Mouse (Mus musculus) forebrain, embryonic 10.5 days (tissue): ENCODE data around the gene Iqsec1. TPM values are rescaled to one million over a fixed set of nuclear protein-coding genes. Genes with fewer than 3 reads are reported as not detected.

ENCODE experiments used
- DNase-seq: peaks from one replicate; pipeline ENCODE4 v3.0.0-alpha.2; 2017; ENCODE audit warnings: low spot score; ENCODE audit errors: extremely low spot score
- H3K27ac ChIP-seq: fragments of 300-500 bp; sonication (generic); 2 replicates; pipeline ENCODE4 v1.5.1; 2016; ENCODE audit warnings: mild to moderate bottlenecking
- H3K27me3 ChIP-seq: fragments of 300-500 bp; sonication (generic); 2 replicates; pipeline ENCODE4 v1.6.1; 2016; ENCODE audit warnings: mild to moderate bottlenecking; ENCODE audit not compliant: poor library complexity, severe bottlenecking
- H3K36me3 ChIP-seq: fragments of 300-500 bp; sonication (generic); replicated peaks from 2 replicates; pipeline ENCODE4 v1.6.1; 2016; ENCODE audit warnings: mild to moderate bottlenecking, moderate library complexity
- H3K4me1 ChIP-seq: fragments of 300-500 bp; sonication (generic); 2 replicates; pipeline ENCODE4 v1.6.1; 2016
- H3K4me3 ChIP-seq: fragments of 300-500 bp; sonication (generic); 2 replicates; pipeline ENCODE4 v1.5.1; 2016; ENCODE audit warnings: mild to moderate bottlenecking, moderate library complexity
- H3K9me3 ChIP-seq: fragments of 300-500 bp; sonication (generic); 2 replicates; pipeline ENCODE4 v1.6.1; 2016; ENCODE audit warnings: mild to moderate bottlenecking, moderate library complexity
- WGBS: fragments of 180-500 bp; shearing (Covaris S2); methylation state at CpG from one replicate; pipeline ENCODE4 v1.1.7; 2016; 5-methylcytosine and 5-hydroxymethylcytosine counted together
- polyA plus RNA-seq: library from polyadenylated mRNA; unstranded; fragments of >200 nt; fragmentation: Nextera tagmentation; extraction: Ambion mirVana; gene quantifications from 2 replicates; pipeline ENCODE4 v1.2.1, GENCODE M21; 2016

Iqsec1 gene
- polyA plus RNA-seq, 1 experiment from 2014 or later, result 8.7 TPM

GRCm38 (mm10) chr6:90698843-90699242 lies 289.6 kb downstream of the Iqsec1 start:
- no peak overlapping the region for H3K27ac ChIP-seq
- H3K36me3 ChIP-seq, result peaks cover 14% of the 10 kb centered on the region
- H3K4me3 ChIP-seq, result no peak overlapping the region
- H3K27me3 ChIP-seq, result no peaks in the 10 kb centered on the region
- 79% methylated on average over 6 of the region's 6 CpGs for WGBS
- peaks cover 45% of the 10 kb centered on the region for H3K4me1 ChIP-seq
- H3K9me3 ChIP-seq, result no peaks in the 10 kb centered on the region
- no peak for DNase-seq

- Histone ChIP-seq H3K27me3 (no peaks in the 10 kb centered on the region), H3K27ac (no peak overlapping the region), H3K4me3 (no peak overlapping the region), H3K9me3 (no peaks in the 10 kb centered on the region), H3K4me1 (peaks cover 14% of the 10 kb centered on the region), H3K36me3 (peaks cover 45% of the 10 kb centered on the region)
- WGBS, result 77% methylated on average over 1 of the region's 1 CpGs
- no peak for DNase-seq
These were observed 292.7 kb downstream of the Iqsec1 start for GRCm38 (mm10) chr6:90695754-90696153.

- 78% methylated on average over 2 of the region's 2 CpGs for WGBS
- DNase-seq, result no peak
- Histone ChIP-seq H3K4me3 (no peak overlapping the region), H3K27ac (no peak overlapping the region), H3K4me1 (no peaks in the 10 kb centered on the region), H3K36me3 (peaks cover 78% of the 10 kb centered on the region), H3K9me3 (no peaks in the 10 kb centered on the region), H3K27me3 (no peaks in the 10 kb centered on the region)
These were observed 296.1 kb downstream of the Iqsec1 start for GRCm38 (mm10) chr6:90692404-90692803.

- Histone ChIP-seq H3K36me3 (peaks cover 83% of the 10 kb centered on the region), H3K9me3 (no peaks in the 10 kb centered on the region), H3K4me3 (no peak overlapping the region), H3K27ac (no peak overlapping the region), H3K27me3 (no peaks in the 10 kb centered on the region), H3K4me1 (no peaks in the 10 kb centered on the region)
- WGBS, result 91% methylated on average over 2 of the region's 2 CpGs
- no peak for DNase-seq
These were observed 296.6 kb downstream of the Iqsec1 start for GRCm38 (mm10) chr6:90691935-90692334.

GRCm38 (mm10) chr6:90689500-90689899 lies 299.0 kb downstream of the Iqsec1 start:
- Histone ChIP-seq H3K27ac (no peak overlapping the region), H3K4me1 (peaks cover under 1% of the 10 kb centered on the region; the same call in 1 of the 2 replicates), H3K9me3 (no peaks in the 10 kb centered on the region), H3K27me3 (no peaks in the 10 kb centered on the region), H3K4me3 (no peak overlapping the region), H3K36me3 (peaks cover 88% of the 10 kb centered on the region)
- 96% methylated on average over 10 of the region's 10 CpGs for WGBS
- no peak for DNase-seq

GRCm38 (mm10) chr6:90688742-90689141 lies 299.7 kb downstream of the Iqsec1 start:
- Histone ChIP-seq H3K9me3 (no peaks in the 10 kb centered on the region), H3K36me3 (peaks cover 88% of the 10 kb centered on the region), H3K4me1 (peaks cover 5% of the 10 kb centered on the region), H3K27ac (no peak overlapping the region), H3K27me3 (no peaks in the 10 kb centered on the region), H3K4me3 (no peak overlapping the region)
- 85% methylated on average over 3 of the region's 3 CpGs for WGBS
- DNase-seq, result no peak

GRCm38 (mm10) chr6:90688003-90688402 lies 300.5 kb downstream of the Iqsec1 start:
- H3K4me1 ChIP-seq, result peaks cover 5% of the 10 kb centered on the region
- 90% methylated on average over 6 of the region's 6 CpGs for WGBS
- no peaks in the 10 kb centered on the region for H3K27me3 ChIP-seq
- H3K4me3 ChIP-seq, result no peak overlapping the region
- no peak overlapping the region for H3K27ac ChIP-seq
- H3K36me3 ChIP-seq, result peaks cover 87% of the 10 kb centered on the region
- no peaks in the 10 kb centered on the region for H3K9me3 ChIP-seq
- no peak for DNase-seq

GRCm38 (mm10) chr6:90686812-90687211 lies 301.7 kb downstream of the Iqsec1 start:
- no peak for DNase-seq
- H3K4me3 ChIP-seq, result no peak overlapping the region
- H3K4me1 ChIP-seq, result peaks cover 5% of the 10 kb centered on the region
- H3K27ac ChIP-seq, result no peak overlapping the region
- peaks cover 87% of the 10 kb centered on the region for H3K36me3 ChIP-seq
- H3K27me3 ChIP-seq, result no peaks in the 10 kb centered on the region
- WGBS, result 78% methylated on average over 1 of the region's 1 CpGs
- no peaks in the 10 kb centered on the region for H3K9me3 ChIP-seq

GRCm38 (mm10) chr6:90683831-90684532 lies 304.5 kb downstream of the Iqsec1 start:
- H3K9me3 ChIP-seq, result no peaks in the 10 kb centered on the region
- peaks cover 82% of the 10 kb centered on the region for H3K36me3 ChIP-seq
- 83% methylated on average over 3 of the region's 3 CpGs for WGBS
- peaks cover 10% of the 10 kb centered on the region for H3K4me1 ChIP-seq
- no peak overlapping the region for H3K4me3 ChIP-seq
- H3K27ac ChIP-seq, result no peak overlapping the region
- no peaks in the 10 kb centered on the region for H3K27me3 ChIP-seq
- no peak for DNase-seq

GRCm38 (mm10) chr6:90680401-90680800 lies 308.1 kb downstream of the Iqsec1 start:
- no peak overlapping the region for H3K27ac ChIP-seq
- H3K4me3 ChIP-seq, result no peak overlapping the region
- H3K9me3 ChIP-seq, result no peaks in the 10 kb centered on the region
- 90% methylated on average over 12 of the region's 12 CpGs for WGBS
- no peak for DNase-seq
- H3K36me3 ChIP-seq, result peaks cover 94% of the 10 kb centered on the region
- no peaks in the 10 kb centered on the region for H3K27me3 ChIP-seq
- H3K4me1 ChIP-seq, result peaks cover 18% of the 10 kb centered on the region

GRCm38 (mm10) chr6:90678759-90679158 lies 309.7 kb downstream of the Iqsec1 start:
- DNase-seq, result no peak
- 51% methylated on average over 4 of the region's 4 CpGs for WGBS
- Histone ChIP-seq H3K9me3 (no peaks in the 10 kb centered on the region), H3K27ac (0 out of 2 replicates have a peak overlapping the region, but pooled peaks have one; percentile 6), H3K4me3 (no peak overlapping the region), H3K27me3 (no peaks in the 10 kb centered on the region), H3K36me3 (peaks cover 94% of the 10 kb centered on the region), H3K4me1 (peaks cover 13% of the 10 kb centered on the region)

- Histone ChIP-seq H3K27ac (no peak overlapping the region), H3K9me3 (no peaks in the 10 kb centered on the region), H3K4me3 (no peak overlapping the region), H3K4me1 (no peaks in the 10 kb centered on the region), H3K36me3 (peaks cover 100% of the 10 kb centered on the region), H3K27me3 (no peaks in the 10 kb centered on the region)
- no peak for DNase-seq
- 89% methylated on average over 9 of the region's 9 CpGs for WGBS
These were observed 319.8 kb downstream of the Iqsec1 start for GRCm38 (mm10) chr6:90668693-90669092.

GRCm38 (mm10) chr6:90663736-90664135 lies 324.7 kb downstream of the Iqsec1 start:
- WGBS, result 87% methylated on average over 11 of the region's 11 CpGs
- H3K4me1 ChIP-seq, result 0 out of 2 replicates have a peak, but pooled peaks cover 2% of the 10 kb centered on the region
- no peaks in the 10 kb centered on the region for H3K27me3 ChIP-seq
- no peak overlapping the region for H3K4me3 ChIP-seq
- H3K27ac ChIP-seq, result peak overlapping the region; percentile 17; the same call in 1 of the 2 replicates
- no peak for DNase-seq
- no peaks in the 10 kb centered on the region for H3K9me3 ChIP-seq
- H3K36me3 ChIP-seq, result peaks cover 81% of the 10 kb centered on the region
